Mouse (Mus musculus): ENCODE results near the gene Nhlh2. TPM values are rescaled to one million over a fixed set of nuclear protein-coding genes. Genes with fewer than 3 reads are reported as not detected.

The Nhlh2 gene
- polyA plus RNA-seq, 1 experiment from 2014 or later: not detected

DNA sequence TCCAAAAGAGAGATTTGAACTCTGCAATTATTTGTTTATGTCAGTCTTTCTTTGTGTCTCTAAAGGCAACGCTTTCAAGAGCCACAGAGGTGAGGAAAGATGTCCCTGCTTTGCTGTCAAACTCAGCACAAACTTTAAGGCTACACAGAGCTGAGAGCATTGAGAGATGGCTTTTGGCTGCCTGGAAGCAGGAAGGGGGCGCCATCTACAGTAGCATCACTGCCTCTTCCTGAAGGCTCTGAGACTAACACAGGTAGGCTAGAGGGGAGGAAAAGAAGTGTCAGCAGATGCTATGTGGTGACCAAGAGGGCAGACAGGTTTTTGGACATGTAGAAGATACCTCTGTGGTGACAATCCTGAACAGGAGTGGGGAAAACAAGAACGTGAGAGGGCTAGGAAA lies 35.2 kb downstream of the Nhlh2 start:
- WGBS: 34% methylated on average over 3 of the region's 3 CpGs

DNA sequence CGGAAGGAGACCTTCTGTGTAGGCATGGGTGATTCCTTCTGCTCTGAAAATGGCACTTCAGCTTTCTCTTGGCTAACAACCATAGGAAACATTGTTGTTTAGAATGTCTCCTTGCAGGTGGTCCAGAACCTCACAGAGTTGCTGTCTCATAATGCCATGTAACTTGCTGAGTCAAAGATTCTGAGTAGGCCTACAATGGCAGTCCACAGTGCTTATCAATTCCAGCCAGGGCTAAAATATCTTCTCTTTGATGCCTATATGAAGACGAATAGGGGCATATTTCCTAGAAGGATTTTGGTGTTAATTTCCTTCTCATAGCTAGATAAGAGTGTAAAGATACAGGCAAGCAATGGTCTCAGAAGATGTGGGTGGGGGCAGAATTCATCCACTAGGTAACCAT lies 37.7 kb downstream of the Nhlh2 start:
- H3K9ac ChIP-seq (ENCODE audit: low read length): no peak overlapping the region
- no peaks in the 10 kb centered on the region for H3K9me3 ChIP-seq (replicated peaks; ENCODE audit: control insufficient read depth, low read length)
- no peak for ATAC-seq (ENCODE audit: insufficient read depth, low FRiP score)
- H3K4me1 ChIP-seq (ENCODE audit: control insufficient read depth, insufficient read depth, low read length): no peaks in the 10 kb centered on the region
- H3K4me2 ChIP-seq (ENCODE audit: low read depth, low read length): no peak overlapping the region
- no peaks in the 10 kb centered on the region for H3K36me3 ChIP-seq (ENCODE audit: control insufficient read depth, insufficient read depth, low read length)
- no peak overlapping the region for H3K27ac ChIP-seq (ENCODE audit: low read length)
- H3K27me3 ChIP-seq (ENCODE audit: control insufficient read depth, insufficient read depth, low read length): no peaks in the 10 kb centered on the region
- 89% methylated on average over 2 of the region's 2 CpGs for WGBS
- no peak overlapping the region for H3K4me3 ChIP-seq (replicated peaks; ENCODE audit: low read length)

More for the DNA sequence above, 35.2 kb downstream of the Nhlh2 start:
- H3K4me3 ChIP-seq (replicated peaks; ENCODE audit: low read length): no peak overlapping the region
- no peak overlapping the region for H3K9ac ChIP-seq (ENCODE audit: low read length)
- peaks cover 3% of the 10 kb centered on the region; the same call in 1 of the 2 replicates for H3K4me1 ChIP-seq (ENCODE audit: control insufficient read depth, insufficient read depth, low read length)
- H3K27me3 ChIP-seq (ENCODE audit: control insufficient read depth, insufficient read depth, low read length): no peaks in the 10 kb centered on the region
- H3K36me3 ChIP-seq (ENCODE audit: control insufficient read depth, insufficient read depth, low read length): no peaks in the 10 kb centered on the region
- H3K4me2 ChIP-seq (ENCODE audit: low read depth, low read length): no peak overlapping the region
- H3K27ac ChIP-seq (ENCODE audit: low read length): no peak overlapping the region
- H3K9me3 ChIP-seq (replicated peaks; ENCODE audit: control insufficient read depth, low read length): no peaks in the 10 kb centered on the region
- ATAC-seq (ENCODE audit: insufficient read depth, low FRiP score): no peak

DNA sequence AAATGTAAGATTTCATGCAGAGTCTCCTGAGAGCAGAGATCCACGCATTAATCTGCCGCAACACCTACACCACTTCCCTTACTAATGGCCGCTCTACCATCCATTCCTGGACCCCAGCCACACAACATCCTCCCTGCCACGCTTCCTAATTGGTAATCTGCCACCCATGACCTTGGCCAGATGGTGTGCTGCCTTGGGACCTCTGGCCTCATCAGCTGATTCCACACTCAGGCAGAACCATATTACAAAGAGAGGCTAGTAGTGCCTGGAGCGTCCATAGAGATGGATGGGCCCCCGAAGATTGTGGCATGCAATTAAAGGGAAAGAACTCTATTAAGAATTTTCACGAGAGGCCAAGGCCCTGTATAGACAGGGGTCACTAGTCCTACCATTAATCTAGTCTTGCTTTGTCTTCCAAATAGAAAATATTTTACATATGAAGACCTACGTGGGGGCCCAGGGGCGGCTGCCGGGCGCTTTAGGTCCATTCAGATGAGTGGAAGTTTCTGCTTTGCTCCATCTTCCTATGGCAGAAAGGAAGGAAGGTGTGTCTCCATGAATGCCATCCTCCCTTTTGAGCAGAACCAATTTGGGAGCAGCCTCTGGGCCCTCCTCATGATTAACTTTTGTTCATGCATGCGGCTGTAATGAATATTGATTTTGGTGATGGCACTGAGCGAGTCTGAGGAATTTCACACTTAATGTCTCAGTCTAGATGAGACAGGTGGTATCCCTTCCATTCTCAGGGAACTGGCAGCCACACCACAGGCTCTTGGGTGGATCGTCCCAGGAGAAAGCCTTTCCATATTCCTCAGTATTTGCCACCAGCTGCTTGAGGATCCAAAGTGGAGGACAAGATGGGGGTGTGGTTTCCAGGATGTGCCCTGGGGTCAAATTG lies 39.6 kb downstream of the Nhlh2 start:
- no peaks in the 10 kb centered on the region for H3K36me3 ChIP-seq (ENCODE audit: control insufficient read depth, insufficient read depth, low read length)
- no peak overlapping the region for H3K27ac ChIP-seq (ENCODE audit: low read length)
- H3K9ac ChIP-seq (ENCODE audit: low read length): no peak overlapping the region
- WGBS: 81% methylated on average over 14 of the region's 14 CpGs
- no peaks in the 10 kb centered on the region for H3K4me1 ChIP-seq (ENCODE audit: control insufficient read depth, insufficient read depth, low read length)
- no peaks in the 10 kb centered on the region for H3K27me3 ChIP-seq (ENCODE audit: control insufficient read depth, insufficient read depth, low read length)
- H3K4me2 ChIP-seq (ENCODE audit: low read depth, low read length): no peak overlapping the region
- no peak for ATAC-seq (ENCODE audit: insufficient read depth, low FRiP score)
- no peaks in the 10 kb centered on the region for H3K9me3 ChIP-seq (replicated peaks; ENCODE audit: control insufficient read depth, low read length)
- no peak overlapping the region for H3K4me3 ChIP-seq (replicated peaks; ENCODE audit: low read length)

DNA sequence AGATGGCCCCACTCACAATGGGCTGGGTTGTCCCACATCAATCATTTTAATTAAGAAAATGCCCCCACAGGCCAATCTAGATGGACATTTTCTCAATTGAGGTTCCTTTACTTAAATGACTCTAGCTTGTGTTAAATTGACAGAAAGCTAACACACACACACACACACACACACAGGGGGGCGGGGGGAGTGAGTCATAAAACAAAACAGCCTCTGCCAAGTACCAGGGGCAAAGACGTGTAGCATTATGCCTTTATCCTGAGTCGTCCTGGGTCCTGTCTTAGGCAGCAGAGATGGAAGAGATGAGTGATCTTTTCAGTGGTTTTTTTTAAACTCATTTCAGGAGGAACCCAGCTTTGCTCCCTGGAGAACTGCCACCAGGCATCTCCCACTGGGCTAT lies 42.2 kb downstream of the Nhlh2 start:
- ATAC-seq (ENCODE audit: insufficient read depth, low FRiP score): no peak
- WGBS: 34% methylated on average over 3 of the region's 3 CpGs
- Histone ChIP-seq H3K27me3 (ENCODE audit: control insufficient read depth, insufficient read depth, low read length) (no peaks in the 10 kb centered on the region), H3K9ac (ENCODE audit: low read length) (no peak overlapping the region), H3K4me3 (replicated peaks; ENCODE audit: low read length) (no peak overlapping the region), H3K27ac (ENCODE audit: low read length) (no peak overlapping the region), H3K4me2 (ENCODE audit: low read depth, low read length) (no peak overlapping the region), H3K9me3 (replicated peaks; ENCODE audit: control insufficient read depth, low read length) (no peaks in the 10 kb centered on the region), H3K4me1 (ENCODE audit: control insufficient read depth, insufficient read depth, low read length) (no peaks in the 10 kb centered on the region), H3K36me3 (ENCODE audit: control insufficient read depth, insufficient read depth, low read length) (no peaks in the 10 kb centered on the region)

DNA sequence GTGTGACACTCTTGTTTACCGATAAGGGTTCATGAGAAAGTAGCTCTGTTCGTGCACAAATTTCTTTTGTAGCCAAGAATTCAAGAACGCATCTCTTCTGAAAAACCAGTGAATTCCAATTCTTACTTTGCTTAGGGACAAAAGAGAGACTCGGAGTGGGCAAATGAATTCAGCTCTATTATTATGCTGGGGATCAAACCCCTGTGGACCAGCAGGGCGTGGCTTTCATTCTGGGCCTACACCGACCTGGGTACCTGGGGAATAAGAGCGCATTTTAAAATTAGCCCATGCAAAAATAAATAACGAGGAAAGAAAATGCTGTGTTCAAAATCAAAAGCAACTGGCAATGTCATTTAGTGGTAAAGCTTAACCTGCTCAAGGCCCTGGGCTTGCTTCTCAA lies 43.4 kb downstream of the Nhlh2 start:
- no peak for ATAC-seq (ENCODE audit: insufficient read depth, low FRiP score)
- H3K9me3 ChIP-seq (replicated peaks; ENCODE audit: control insufficient read depth, low read length): no peaks in the 10 kb centered on the region
- 58% methylated on average over 8 of the region's 8 CpGs for WGBS

DNA sequence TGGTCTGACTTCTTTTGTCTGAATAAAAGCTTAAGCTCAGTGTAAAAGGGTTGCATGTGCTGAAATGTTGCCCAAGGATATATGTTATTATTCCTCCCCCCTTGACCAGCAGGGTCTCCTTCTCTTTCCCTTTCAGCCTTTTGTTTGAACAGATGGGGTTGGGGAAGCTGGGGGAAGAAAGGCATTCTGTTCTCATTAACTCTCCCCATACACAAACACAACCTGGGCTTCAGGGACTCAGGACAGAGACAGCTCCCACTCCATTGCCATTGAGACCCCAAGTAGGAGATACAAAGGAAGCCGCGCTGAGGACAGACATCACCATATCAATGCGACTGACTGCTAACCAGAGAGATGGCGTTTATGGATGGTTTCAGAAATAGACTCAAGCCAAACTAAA lies 46.0 kb downstream of the Nhlh2 start:
- H3K9ac ChIP-seq (ENCODE audit: low read length): no peak overlapping the region
- no peak overlapping the region for H3K27ac ChIP-seq (ENCODE audit: low read length)
- no peaks in the 10 kb centered on the region for H3K36me3 ChIP-seq (ENCODE audit: control insufficient read depth, insufficient read depth, low read length)
- no peak overlapping the region for H3K4me2 ChIP-seq (ENCODE audit: low read depth, low read length)
- no peaks in the 10 kb centered on the region for H3K9me3 ChIP-seq (replicated peaks; ENCODE audit: control insufficient read depth, low read length)
- WGBS: 63% methylated on average over 4 of the region's 4 CpGs
- H3K4me1 ChIP-seq (ENCODE audit: control insufficient read depth, insufficient read depth, low read length): no peaks in the 10 kb centered on the region
- no peaks in the 10 kb centered on the region for H3K27me3 ChIP-seq (ENCODE audit: control insufficient read depth, insufficient read depth, low read length)
- no peak for ATAC-seq (ENCODE audit: insufficient read depth, low FRiP score)
- H3K4me3 ChIP-seq (replicated peaks; ENCODE audit: low read length): no peak overlapping the region

More for the DNA sequence above, 43.4 kb downstream of the Nhlh2 start:
- no peak overlapping the region for H3K4me2 ChIP-seq (ENCODE audit: low read depth, low read length)
- H3K4me1 ChIP-seq (ENCODE audit: control insufficient read depth, insufficient read depth, low read length): no peaks in the 10 kb centered on the region
- H3K4me3 ChIP-seq (replicated peaks; ENCODE audit: low read length): no peak overlapping the region
- no peak overlapping the region for H3K9ac ChIP-seq (ENCODE audit: low read length)
- H3K36me3 ChIP-seq (ENCODE audit: control insufficient read depth, insufficient read depth, low read length): no peaks in the 10 kb centered on the region
- no peaks in the 10 kb centered on the region for H3K27me3 ChIP-seq (ENCODE audit: control insufficient read depth, insufficient read depth, low read length)
- H3K27ac ChIP-seq (ENCODE audit: low read length): no peak overlapping the region

DNA sequence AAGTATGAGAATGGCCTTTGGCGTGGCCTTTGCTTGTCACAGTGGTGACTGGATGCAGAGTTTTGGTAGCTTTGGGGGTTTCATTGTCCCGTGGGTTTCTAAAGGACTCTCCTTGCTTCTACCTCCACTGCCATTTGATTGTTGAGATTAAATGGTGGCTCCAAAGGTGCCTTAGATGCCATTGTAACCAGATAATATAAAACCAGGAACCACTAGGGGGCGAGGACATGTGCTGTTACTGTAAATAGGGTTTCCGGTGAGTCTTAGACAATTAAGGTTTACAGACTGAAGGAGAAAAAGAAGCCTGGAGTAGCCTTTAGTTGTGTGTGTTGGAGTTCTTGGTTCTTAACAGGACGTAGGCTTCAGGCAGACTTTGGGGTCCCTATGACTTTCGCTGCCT lies 50.2 kb downstream of the Nhlh2 start:
- no peak overlapping the region for H3K27ac ChIP-seq (ENCODE audit: low read length)
- no peak for ATAC-seq (ENCODE audit: insufficient read depth, low FRiP score)
- no peaks in the 10 kb centered on the region; the same call in 1 of the 2 replicates for H3K9me3 ChIP-seq (replicated peaks; ENCODE audit: control insufficient read depth, low read length)
- H3K9ac ChIP-seq (ENCODE audit: low read length): no peak overlapping the region
- H3K4me3 ChIP-seq (replicated peaks; ENCODE audit: low read length): no peak overlapping the region
- no peaks in the 10 kb centered on the region; the same call in 1 of the 2 replicates for H3K4me1 ChIP-seq (ENCODE audit: control insufficient read depth, insufficient read depth, low read length)
- H3K27me3 ChIP-seq (ENCODE audit: control insufficient read depth, insufficient read depth, low read length): no peaks in the 10 kb centered on the region
- WGBS: 70% methylated on average over 6 of the region's 6 CpGs
- no peaks in the 10 kb centered on the region for H3K36me3 ChIP-seq (ENCODE audit: control insufficient read depth, insufficient read depth, low read length)
- H3K4me2 ChIP-seq (ENCODE audit: low read depth, low read length): no peak overlapping the region

DNA sequence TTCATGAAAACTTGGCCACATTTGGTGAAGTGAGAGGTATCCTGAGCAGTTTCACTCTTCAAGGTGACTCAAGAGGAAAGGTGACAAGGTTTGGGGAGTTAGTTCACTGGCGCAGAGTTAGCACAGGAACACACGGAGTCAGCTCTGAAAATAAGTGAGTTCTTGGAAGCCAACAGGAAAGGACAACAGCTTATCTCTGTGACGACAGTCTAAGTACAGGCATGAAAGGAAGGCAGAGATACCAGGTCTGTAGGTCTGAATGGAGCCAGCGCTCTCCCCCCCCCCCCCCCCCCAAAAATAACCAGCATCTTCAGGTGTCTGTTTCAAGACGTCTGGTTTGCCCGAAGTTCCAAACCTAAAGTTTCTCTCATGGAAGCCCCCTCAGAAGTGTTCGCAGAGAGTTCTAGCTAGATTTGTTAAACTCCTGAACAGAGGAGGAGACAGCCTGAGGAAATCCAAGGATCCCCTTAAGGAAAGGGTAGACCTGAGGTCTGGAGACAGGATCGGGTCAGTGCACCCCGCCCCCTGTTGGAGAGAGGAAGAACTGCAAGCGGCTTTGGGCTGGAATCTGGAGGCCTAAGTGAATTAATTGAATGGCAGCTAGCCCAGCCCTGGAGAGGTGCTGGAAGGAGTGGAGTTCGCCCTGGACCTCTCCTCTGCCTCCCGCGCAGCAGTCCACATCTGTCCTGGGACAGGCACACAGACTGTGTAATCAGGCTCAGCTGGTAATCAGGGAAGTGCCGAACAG lies 52.2 kb downstream of the Nhlh2 start:
- H3K9ac ChIP-seq (ENCODE audit: low read length): no peak overlapping the region
- H3K27me3 ChIP-seq (ENCODE audit: control insufficient read depth, insufficient read depth, low read length): no peaks in the 10 kb centered on the region
- no peak overlapping the region for H3K27ac ChIP-seq (ENCODE audit: low read length)
- H3K36me3 ChIP-seq (ENCODE audit: control insufficient read depth, insufficient read depth, low read length): no peaks in the 10 kb centered on the region
- H3K9me3 ChIP-seq (replicated peaks; ENCODE audit: control insufficient read depth, low read length): no peaks in the 10 kb centered on the region; the same call in 1 of the 2 replicates
- peak; percentile 45; the same call in 1 of the 2 replicates for ATAC-seq (ENCODE audit: insufficient read depth, low FRiP score)
- WGBS: 44% methylated on average over 14 of the region's 14 CpGs
- H3K4me3 ChIP-seq (replicated peaks; ENCODE audit: low read length): no peak overlapping the region
- no peaks in the 10 kb centered on the region; the same call in 1 of the 2 replicates for H3K4me1 ChIP-seq (ENCODE audit: control insufficient read depth, insufficient read depth, low read length)
- no peak overlapping the region for H3K4me2 ChIP-seq (ENCODE audit: low read depth, low read length)

DNA sequence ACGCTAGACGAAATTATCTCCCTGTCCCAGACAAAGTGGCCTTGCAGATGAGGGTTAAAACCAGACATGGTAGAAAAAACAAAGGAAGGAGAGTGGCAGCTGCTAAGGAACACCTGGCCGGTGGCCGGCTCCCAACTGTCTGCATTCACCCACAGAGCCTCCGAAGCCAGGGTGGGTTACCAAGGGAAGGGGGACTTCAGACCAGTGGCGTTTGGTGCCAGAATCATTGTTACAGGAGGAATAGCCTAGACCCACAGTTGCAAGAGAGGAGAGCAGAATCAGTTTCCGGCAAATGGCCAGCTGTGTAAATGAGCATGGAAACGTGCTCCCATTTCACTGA lies 52.8 kb downstream of the Nhlh2 start:
- Histone ChIP-seq H3K9me3 (replicated peaks; ENCODE audit: control insufficient read depth, low read length) (no peaks in the 10 kb centered on the region; the same call in 1 of the 2 replicates), H3K27me3 (ENCODE audit: control insufficient read depth, insufficient read depth, low read length) (no peaks in the 10 kb centered on the region), H3K4me2 (ENCODE audit: low read depth, low read length) (no peak overlapping the region), H3K4me3 (replicated peaks; ENCODE audit: low read length) (no peak overlapping the region), H3K27ac (ENCODE audit: low read length) (no peak overlapping the region), H3K36me3 (ENCODE audit: control insufficient read depth, insufficient read depth, low read length) (no peaks in the 10 kb centered on the region), H3K9ac (ENCODE audit: low read length) (no peak overlapping the region), H3K4me1 (ENCODE audit: control insufficient read depth, insufficient read depth, low read length) (no peaks in the 10 kb centered on the region; the same call in 1 of the 2 replicates)
- 43% methylated on average over 8 of the region's 8 CpGs for WGBS
- ATAC-seq (ENCODE audit: insufficient read depth, low FRiP score): no peak
